Mouse (Mus musculus) cerebellum, adult 2 months (tissue): ENCODE data around the gene Oit1.

Source experiments
- CTCF ChIP-seq: fragments of 200-500 bp; IDR thresholded peaks from 2 replicates; pipeline ENCODE4 v1.5.1; 2011; ENCODE audit warnings: low read depth, mild to moderate bottlenecking, control low read depth, low read length, moderate library complexity, borderline replicate concordance; ENCODE audit not compliant: insufficient read depth
- POLR2A ChIP-seq: fragments of 200-500 bp; IDR thresholded peaks from 2 replicates; pipeline ENCODE4 v1.6.1; 2011; ENCODE audit warnings: low read length, control low read depth, borderline replicate concordance; ENCODE audit not compliant: insufficient read depth

DNA sequence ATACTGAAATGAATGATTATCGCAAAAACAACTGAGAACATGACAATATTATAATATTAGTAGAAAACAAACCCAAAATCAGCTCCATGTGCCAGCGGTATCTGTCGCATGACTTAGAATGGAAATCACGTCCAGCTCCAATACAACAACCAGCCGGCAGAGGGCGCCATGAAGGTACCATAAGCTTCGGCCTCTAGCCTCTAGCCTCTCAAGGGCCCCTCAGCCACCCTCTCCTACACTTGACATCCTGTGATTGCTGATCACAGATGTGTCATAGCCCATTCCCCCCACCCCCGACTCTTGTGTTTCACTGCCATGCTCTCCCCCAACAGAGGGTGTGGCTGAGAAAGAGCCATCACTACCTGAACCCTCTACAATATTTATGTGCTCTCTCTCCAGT is 78.3 kb downstream of the Oit1 start:
- TF ChIP-seq CTCF (peak; percentile 72), POLR2A (no peak)
